Mouse (Mus musculus): ENCODE data around the gene AB124611. TPM values are rescaled to one million over a fixed set of nuclear protein-coding genes. Genes with fewer than 3 reads are reported as not detected.
"Not testable (repeated sequence)": the region's sequence is repeated elsewhere in the genome, so short reads cannot be mapped to it uniquely, and the experiment has no call there.

Gene AB124611
- total RNA-seq, 2 experiments from 2014 or later, result 1.4 to 2.5 TPM

GRCm38 (mm10) chr9:21518690-21519089 lies 7.3 kb upstream of the AB124611 start:
- not testable (repeated sequence) for DNase-seq

- no peak for DNase-seq
Measured at GRCm38 (mm10) chr9:21525142-21525936, 637 bp upstream of the AB124611 start.

GRCm38 (mm10) chr9:21526634-21526944 lies 613 bp downstream of the AB124611 start:
- DNase-seq, result no peak

DNA sequence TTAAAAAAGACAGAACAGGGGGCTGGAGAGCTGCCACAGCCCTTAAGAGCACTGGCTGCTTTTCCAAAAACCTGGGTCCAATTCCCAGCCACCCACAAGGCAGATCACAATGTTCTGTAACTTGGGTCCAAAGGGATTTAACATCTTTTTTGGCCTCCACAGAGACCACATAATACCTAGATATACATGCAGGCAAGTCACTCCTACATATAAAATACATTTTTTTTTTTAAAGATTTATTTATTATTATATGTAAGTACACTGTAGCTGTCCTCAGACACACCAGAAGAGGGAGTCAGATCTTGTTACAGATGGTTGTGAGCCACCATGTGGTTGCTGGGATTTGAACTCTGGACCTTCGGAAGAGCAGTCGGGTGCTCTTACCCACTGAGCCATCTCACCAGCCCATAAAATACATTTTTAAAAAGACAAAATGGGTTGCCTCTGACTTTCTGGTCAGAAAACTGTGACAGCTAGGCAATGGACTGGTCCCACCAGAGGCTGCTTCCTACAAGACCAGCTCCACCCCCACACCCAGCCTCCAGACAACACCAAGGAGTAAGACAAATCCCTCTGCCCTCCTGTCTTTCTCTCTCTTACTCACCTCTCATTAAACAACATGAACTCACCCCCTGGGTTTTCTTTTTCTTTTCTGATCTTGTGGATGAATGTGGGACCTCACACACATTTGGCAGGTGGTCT lies 1.3 kb downstream of the AB124611 start:
- DNase-seq, result no peak

DNA sequence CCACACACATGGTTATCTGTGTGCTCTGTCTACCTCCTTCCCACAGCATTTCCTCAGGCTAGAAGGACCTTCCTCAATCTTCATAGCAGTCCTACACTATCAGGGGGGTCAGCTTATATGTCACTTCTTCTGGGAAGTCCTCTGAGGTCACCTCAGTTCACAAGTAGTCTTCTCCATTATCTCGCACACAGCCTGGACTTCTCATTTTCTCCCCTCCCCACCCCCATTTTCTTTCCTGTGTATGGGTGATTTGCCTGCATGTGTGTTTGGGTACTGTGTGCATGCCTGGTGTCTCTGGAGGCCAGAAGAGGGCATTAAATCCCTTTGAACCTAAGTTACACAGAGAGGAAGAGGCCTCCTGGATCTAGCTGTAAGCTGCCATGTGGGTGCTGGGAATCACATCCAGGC lies 1.9 kb downstream of the AB124611 start:
- DNase-seq, result no peak

- DNase-seq, result no peak
Measured at GRCm38 (mm10) chr9:21536501-21536900, 10.5 kb downstream of the AB124611 start.

GRCm38 (mm10) chr9:21537009-21537408 lies 11.0 kb downstream of the AB124611 start:
- no peak for DNase-seq

- no peak for DNase-seq
Measured at GRCm38 (mm10) chr9:21539981-21540753, 14.2 kb downstream of the AB124611 start.

- not testable (repeated sequence) for DNase-seq
Measured at GRCm38 (mm10) chr9:21542001-21542400, 16.0 kb downstream of the AB124611 start.

DNA sequence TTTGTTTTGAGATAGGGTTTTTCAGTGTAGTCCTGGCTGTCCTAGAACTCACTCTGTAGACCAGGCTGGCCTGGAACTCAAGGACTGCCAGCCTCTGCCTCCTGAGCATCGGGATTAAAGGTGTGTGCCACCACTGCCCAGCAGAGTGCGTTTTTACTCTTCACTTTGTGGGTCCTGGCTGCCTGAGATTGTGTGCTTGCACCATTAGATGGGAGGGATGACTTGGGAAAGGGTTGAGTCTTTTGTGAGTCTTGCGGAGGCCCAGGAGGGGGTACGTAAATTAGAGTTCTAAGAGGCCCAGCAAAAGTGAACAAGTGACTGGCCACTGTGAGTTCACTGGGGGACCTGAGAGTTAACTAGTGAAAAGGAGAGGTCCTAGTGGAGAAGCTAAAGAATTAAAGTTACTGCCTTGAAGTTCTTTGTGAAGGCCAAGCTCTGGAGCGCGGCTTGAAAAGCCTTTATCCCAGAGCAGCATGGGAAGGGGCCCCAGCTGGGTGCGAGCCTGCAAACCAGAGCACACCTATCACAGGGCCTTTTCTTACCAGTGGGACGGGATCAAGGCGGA lies 19.5 kb downstream of the AB124611 start:
- no peak for DNase-seq

GRCm38 (mm10) chr9:21545916-21546788 lies 20.2 kb downstream of the AB124611 start:
- DNase-seq, result peak; percentile 99

DNA sequence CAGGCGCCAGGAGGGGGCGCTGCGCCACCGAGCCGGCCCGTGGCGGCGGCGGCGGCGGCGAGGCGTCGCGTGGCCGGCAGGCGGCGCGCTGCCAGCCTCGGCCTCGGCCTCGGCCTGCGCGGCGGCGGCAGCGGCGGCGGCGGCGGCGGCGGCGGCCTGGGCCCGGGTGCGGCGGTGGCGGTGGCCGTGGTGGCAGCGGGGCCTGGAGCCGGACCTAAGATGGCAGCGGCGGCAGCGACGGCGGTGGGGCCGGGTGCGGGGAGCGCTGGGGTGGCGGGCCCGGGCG lies 20.8 kb downstream of the AB124611 start, which contains the start of gene Carm1:
TSS of gene Carm1 (plus strand) at position 106 of the 286 bp plus-strand sequence.
- no peak for DNase-seq

- peak; percentile 62 for DNase-seq
Measured at GRCm38 (mm10) chr9:21547075-21547941, 21.3 kb downstream of the AB124611 start.

DNA sequence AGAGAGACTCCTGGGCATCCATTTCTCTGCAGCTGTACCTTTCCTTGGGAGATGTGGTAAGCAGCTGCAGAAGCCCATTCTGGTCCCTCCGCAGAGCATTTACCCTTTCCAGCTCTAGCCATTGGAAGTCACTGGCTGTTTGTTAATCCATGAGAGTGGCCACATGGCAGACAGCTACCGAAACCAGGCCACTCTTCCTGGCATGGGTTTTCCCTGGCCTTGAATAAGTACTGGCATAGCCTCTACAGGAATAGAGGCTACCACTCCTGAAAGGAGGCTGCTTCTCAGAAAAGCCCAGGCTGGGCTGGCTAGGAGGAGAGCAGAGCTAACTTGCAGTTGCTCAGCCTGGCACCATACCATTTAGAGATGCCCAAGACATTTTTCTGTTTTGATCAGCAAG lies 25.1 kb downstream of the AB124611 start:
- DNase-seq, result no peak

DNA sequence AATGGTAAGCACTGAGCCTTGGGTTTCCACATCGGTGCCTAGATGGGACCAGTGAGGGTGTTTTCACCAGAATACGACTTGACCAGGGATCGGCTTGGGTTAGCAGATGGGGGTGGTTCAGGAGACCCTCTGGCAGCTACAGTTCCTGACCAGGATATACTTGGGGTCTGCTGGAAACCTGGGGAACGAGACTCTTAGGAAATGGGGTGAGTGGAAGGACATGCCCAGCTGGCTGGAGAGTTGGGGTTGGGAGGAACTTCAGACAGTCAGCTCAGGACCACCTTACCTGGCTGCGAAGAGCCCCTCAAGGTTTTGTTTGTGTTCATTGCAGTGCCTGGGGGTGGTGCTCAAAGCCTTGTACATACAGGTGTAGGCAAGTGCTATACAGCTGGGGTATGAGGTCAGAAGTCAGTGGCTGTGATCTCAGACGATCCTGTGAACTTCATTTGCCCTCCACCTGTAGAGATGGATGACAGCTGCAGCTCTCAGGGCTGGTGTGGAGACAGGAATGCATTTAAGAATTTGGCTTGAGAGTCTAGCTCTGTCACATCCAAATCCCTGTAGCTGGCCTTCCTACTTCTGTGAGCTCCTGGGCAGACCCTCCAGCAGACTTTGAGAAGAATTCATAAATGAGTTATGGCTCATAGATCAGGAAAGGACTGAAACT lies 27.8 kb downstream of the AB124611 start:
- DNase-seq, result no peak

DNA sequence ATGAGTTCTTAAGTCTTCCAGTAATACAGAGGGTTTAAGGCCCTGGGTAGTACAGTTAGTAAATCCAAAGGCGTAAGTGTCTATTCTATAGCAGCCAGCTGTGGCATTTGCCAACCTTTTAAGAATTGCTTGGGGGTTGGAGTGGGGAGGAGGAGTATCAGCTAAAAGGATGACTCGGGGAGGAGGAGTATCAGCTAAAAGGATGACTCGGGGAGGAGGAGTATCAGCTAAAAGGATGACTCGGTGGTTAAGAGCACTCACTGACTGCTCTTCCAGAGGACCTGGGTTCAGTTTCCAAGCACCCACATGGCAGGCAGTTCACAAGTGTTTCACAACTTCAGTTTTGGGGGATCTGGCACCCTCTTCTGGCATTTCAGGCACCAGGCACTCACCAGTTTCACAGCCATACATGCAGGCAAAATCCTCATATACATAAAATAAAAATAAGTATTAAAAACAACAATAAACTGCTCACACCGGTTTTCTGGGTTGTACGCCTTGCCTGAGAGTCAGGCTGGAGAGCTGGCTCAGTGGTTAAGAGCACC lies 29.3 kb downstream of the AB124611 start:
- no peak for DNase-seq

GRCm38 (mm10) chr9:21556996-21557395 lies 31.0 kb downstream of the AB124611 start:
- no peak for DNase-seq

DNA sequence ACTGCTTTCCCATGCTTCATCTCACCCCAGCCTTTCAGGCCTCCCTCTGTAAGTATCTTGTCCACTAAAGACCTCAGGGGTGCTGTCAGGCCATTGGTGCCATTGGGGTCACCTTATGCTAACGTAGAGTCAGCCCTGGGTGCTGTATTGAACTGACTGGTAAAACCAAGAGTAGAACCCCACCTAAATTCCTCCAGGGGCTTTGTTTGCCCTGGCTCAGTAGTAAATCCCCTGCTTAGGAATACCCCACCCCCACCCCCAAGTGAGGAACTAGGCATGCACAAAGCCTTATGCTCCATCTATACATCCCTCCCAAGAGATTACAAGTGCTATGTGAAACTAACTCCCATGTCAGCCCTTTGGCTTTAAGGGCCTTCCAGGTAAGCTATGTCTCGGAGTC lies 31.6 kb downstream of the AB124611 start:
- DNase-seq, result no peak

DNA sequence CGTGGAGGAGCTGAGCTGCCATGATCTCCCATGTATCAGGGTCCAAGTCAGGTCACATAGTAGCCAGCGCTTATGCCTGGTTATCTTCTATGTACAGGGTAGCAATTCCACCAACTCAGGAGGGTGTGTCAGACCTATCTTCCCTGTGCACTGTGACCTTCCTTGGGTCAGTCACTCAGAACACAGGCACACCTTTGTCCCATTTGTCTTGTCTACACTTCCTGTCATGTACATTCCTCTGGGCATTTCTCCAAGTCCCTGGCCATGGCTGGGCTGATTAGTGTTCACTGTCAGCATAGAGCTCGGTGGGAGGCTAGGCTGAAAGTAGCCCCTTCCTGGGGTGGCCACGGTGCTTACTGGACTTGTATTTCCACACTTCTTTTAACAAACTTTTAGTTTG lies 32.4 kb downstream of the AB124611 start:
- DNase-seq, result no peak

- DNase-seq, result no peak
Measured at GRCm38 (mm10) chr9:21559151-21559550, 33.2 kb downstream of the AB124611 start.

Measured in gastrocnemius, postnatal 10 days (tissue).